Mouse (Mus musculus): ENCODE data around the gene Mmp20. TPM values are rescaled to one million over a fixed set of nuclear protein-coding genes. Genes with fewer than 3 reads are reported as not detected.

Gene Mmp20
- polyA plus RNA-seq, 1 experiment from 2014 or later = not detected

DNA sequence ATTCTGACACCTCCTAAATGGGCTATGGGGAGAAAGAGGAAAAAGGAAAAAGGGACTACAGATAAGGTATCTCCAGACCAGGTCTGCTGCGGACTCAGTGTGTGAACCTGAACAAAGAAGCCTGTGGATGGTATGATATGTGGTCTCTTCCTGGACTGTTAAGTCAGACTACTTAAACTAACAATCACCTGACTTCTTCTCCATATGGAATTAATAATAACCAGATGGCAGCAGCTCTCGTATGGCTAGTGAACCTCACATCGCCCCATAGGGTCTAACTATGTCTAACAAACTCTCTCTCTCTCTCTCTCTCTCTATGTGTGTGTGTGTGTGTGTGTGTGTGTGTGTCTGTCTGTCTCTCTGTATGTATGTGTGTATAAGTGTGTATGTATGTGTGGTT, 65.9 kb downstream of the Mmp20 start:
- Histone ChIP-seq H3K4me1 (replicated peaks) (no peaks in the 10 kb centered on the region), H3K9ac (no peak overlapping the region), H3K9me3 (replicated peaks) (no peaks in the 10 kb centered on the region), H3K4me3 (no peak overlapping the region), H3K27ac (ENCODE audit: poor library complexity, severe bottlenecking) (no peak overlapping the region), H3K36me3 (no peaks in the 10 kb centered on the region), H3K4me2 (no peak overlapping the region), H3K27me3 (replicated peaks) (no peaks in the 10 kb centered on the region)
- ATAC-seq (ENCODE audit: insufficient number of reproducible peaks, low FRiP score) = no peak
- 70% methylated on average over 3 of the region's 3 CpGs for WGBS

DNA sequence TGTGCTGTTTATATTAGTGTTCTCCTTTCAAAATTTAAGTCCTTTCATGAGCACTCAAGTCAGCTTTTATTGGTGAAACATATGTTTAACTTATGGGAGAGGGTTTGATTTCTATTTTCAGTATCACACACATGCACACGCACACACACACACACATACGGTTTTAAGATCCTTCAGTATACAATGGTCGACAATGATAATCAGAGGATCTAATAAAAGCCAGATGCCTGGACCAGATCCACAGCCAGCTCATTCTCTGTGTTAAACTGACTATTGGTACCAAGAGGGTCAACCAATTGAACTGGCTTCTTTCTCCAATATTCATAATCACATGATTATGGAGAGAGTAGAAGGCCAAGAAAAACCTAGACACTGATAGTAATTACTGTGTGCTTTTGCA, 67.6 kb downstream of the Mmp20 start:
- Histone ChIP-seq H3K4me3 (no peak overlapping the region), H3K27me3 (replicated peaks) (no peaks in the 10 kb centered on the region), H3K4me1 (replicated peaks) (no peaks in the 10 kb centered on the region), H3K36me3 (no peaks in the 10 kb centered on the region), H3K9ac (no peak overlapping the region), H3K4me2 (no peak overlapping the region), H3K27ac (ENCODE audit: poor library complexity, severe bottlenecking) (no peak overlapping the region), H3K9me3 (replicated peaks) (no peaks in the 10 kb centered on the region)
- no peak for ATAC-seq (ENCODE audit: insufficient number of reproducible peaks, low FRiP score)
- 84% methylated on average over 3 of the region's 3 CpGs for WGBS

DNA sequence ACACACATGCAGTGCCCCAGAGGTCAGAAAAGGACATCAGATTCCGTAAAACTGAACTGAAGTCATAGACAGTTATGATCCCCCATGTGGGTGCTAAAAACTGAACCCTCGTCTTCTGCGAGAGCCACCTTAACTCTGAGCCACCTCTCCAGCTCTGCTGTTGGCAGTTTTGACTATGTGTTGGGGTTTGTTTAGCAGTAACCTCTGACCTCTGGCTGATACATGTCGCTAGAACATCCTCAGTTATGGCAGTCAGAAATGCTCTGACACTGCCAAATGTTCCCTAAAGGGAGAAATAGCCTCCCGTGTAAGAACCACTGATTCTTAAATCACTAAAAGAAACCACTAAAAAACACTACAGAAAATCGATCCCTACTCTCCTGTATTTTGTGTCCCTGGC, 80.7 kb downstream of the Mmp20 start:
- Histone ChIP-seq H3K4me2 (no peak overlapping the region), H3K4me1 (replicated peaks) (no peaks in the 10 kb centered on the region), H3K27me3 (replicated peaks) (no peaks in the 10 kb centered on the region), H3K36me3 (no peaks in the 10 kb centered on the region), H3K9ac (no peak overlapping the region), H3K27ac (ENCODE audit: poor library complexity, severe bottlenecking) (no peak overlapping the region), H3K9me3 (replicated peaks) (no peaks in the 10 kb centered on the region), H3K4me3 (no peak overlapping the region)
- ATAC-seq (ENCODE audit: insufficient number of reproducible peaks, low FRiP score) = no peak
- 73% methylated on average over 6 of the region's 6 CpGs for WGBS

DNA sequence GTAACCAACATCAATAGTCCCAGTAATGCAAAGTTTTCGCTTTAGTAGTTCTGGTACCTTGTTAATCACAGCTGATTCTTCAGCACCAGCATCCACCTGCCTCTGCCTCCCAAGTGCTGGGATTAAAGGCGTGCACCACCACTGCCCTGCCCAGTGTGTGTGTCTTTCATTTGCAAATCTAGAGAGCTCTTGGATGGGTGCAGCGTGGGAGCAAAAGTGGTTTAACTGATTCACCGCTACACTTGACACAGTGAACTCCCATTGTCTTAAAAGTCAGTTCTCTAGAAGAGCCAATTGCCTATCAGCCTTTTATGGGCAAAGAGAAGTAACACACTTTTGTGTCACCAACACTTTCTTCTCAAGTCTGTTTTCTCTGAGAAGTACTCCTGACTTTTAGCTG, 83.2 kb downstream of the Mmp20 start:
- Histone ChIP-seq H3K9ac (no peak overlapping the region), H3K4me3 (no peak overlapping the region), H3K27ac (ENCODE audit: poor library complexity, severe bottlenecking) (no peak overlapping the region), H3K9me3 (replicated peaks) (no peaks in the 10 kb centered on the region), H3K36me3 (no peaks in the 10 kb centered on the region), H3K4me2 (no peak overlapping the region), H3K27me3 (replicated peaks) (no peaks in the 10 kb centered on the region), H3K4me1 (replicated peaks) (no peaks in the 10 kb centered on the region)
- 70% methylated on average over 4 of the region's 4 CpGs for WGBS
- no peak for ATAC-seq (ENCODE audit: insufficient number of reproducible peaks, low FRiP score)

- Histone ChIP-seq H3K4me2 (no peak overlapping the region), H3K9me3 (replicated peaks) (no peaks in the 10 kb centered on the region), H3K9ac (no peak overlapping the region), H3K36me3 (no peaks in the 10 kb centered on the region), H3K27me3 (replicated peaks) (no peaks in the 10 kb centered on the region), H3K4me3 (no peak overlapping the region), H3K4me1 (replicated peaks) (no peaks in the 10 kb centered on the region), H3K27ac (ENCODE audit: poor library complexity, severe bottlenecking) (no peak overlapping the region)
- no peak for ATAC-seq (ENCODE audit: insufficient number of reproducible peaks, low FRiP score)
- WGBS = 38% methylated on average over 4 of the region's 4 CpGs
Measured at GRCm38 (mm10) chr9:7714062-7714907, 86.3 kb downstream of the Mmp20 start.

DNA sequence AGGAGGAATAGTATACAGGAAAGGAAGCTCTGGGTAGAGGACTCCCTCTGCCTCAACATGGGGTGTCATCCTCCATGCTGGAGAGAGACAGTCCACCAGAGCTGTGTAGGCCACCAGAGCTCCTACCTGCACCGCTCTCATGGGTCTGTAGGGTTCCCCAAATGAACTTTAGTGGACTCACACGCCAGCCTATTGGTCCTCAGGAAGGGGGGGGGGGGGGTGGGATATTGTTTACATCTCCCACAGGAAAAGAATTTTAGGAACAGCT, 86.8 kb downstream of the Mmp20 start:
- no peaks in the 10 kb centered on the region for H3K4me1 ChIP-seq (replicated peaks)
- H3K4me2 ChIP-seq = no peak overlapping the region
- WGBS = 67% methylated on average over 2 of the region's 2 CpGs
- H3K9me3 ChIP-seq (replicated peaks) = no peaks in the 10 kb centered on the region
- no peaks in the 10 kb centered on the region for H3K36me3 ChIP-seq
- H3K4me3 ChIP-seq = no peak overlapping the region
- H3K27ac ChIP-seq (ENCODE audit: poor library complexity, severe bottlenecking) = no peak overlapping the region
- ATAC-seq (ENCODE audit: insufficient number of reproducible peaks, low FRiP score) = no peak
- H3K27me3 ChIP-seq (replicated peaks) = no peaks in the 10 kb centered on the region
- no peak overlapping the region for H3K9ac ChIP-seq

DNA sequence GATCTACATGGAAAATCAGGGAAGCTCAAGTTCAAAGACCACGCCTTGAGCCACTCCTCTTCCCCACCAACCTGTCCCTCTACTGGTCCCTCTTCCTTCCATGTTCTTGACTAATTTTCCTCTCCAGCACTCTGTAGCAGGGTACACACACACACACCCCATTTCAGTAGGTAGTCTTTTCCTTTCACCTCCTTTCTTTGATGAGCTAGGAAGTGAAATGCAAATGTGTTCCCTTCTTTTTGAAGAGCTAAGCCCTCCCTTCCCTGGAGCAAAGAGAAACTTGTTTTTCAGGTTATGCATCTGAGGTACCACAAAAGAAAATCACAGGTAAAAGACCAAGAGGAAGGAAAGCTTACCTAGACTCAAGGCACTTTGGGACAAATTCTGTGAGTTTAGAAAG, 93.5 kb downstream of the Mmp20 start:
- WGBS = 82% methylated on average over 1 of the region's 1 CpGs
- no peak for ATAC-seq (ENCODE audit: insufficient number of reproducible peaks, low FRiP score)
- H3K4me2 ChIP-seq = no peak overlapping the region
- no peaks in the 10 kb centered on the region for H3K27me3 ChIP-seq (replicated peaks)
- no peak overlapping the region for H3K27ac ChIP-seq (ENCODE audit: poor library complexity, severe bottlenecking)
- no peak overlapping the region for H3K9ac ChIP-seq
- H3K4me1 ChIP-seq (replicated peaks) = no peaks in the 10 kb centered on the region
- H3K4me3 ChIP-seq = no peak overlapping the region
- H3K9me3 ChIP-seq (replicated peaks) = no peaks in the 10 kb centered on the region
- no peaks in the 10 kb centered on the region for H3K36me3 ChIP-seq

Other genes with a start within 250 kb of the Mmp20 start
- gene Mmp1b, start 240.2 kb upstream of the Mmp20 start, polyA plus RNA-seq (2016; fragmentation: Nextera tagmentation; extraction: Ambion mirVana) = not detected in 2 replicates
- gene Mmp3, start 182.4 kb upstream of the Mmp20 start, polyA plus RNA-seq (2016; fragmentation: Nextera tagmentation; extraction: Ambion mirVana) = not detected in 2 replicates
- not detected in 2 replicates for gene Mmp10, start 125.9 kb upstream of the Mmp20 start, polyA plus RNA-seq (2016; fragmentation: Nextera tagmentation; extraction: Ambion mirVana)
- gene Mmp8, start 69.8 kb upstream of the Mmp20 start, polyA plus RNA-seq (2016; fragmentation: Nextera tagmentation; extraction: Ambion mirVana) = not detected in 2 replicates
- not detected in 2 replicates for gene Mmp27, start 56.8 kb upstream of the Mmp20 start, polyA plus RNA-seq (2016; fragmentation: Nextera tagmentation; extraction: Ambion mirVana)
- gene Mmp7, start 63.9 kb downstream of the Mmp20 start, polyA plus RNA-seq (2016; fragmentation: Nextera tagmentation; extraction: Ambion mirVana) = not detected in 2 replicates
- 119 and 125 TPM in 2 replicates for gene Tmem123, start 135.8 kb downstream of the Mmp20 start, polyA plus RNA-seq (2016; fragmentation: Nextera tagmentation; extraction: Ambion mirVana)
- 26.0 and 28.2 TPM in 2 replicates for gene Birc2, start 208.8 kb downstream of the Mmp20 start, polyA plus RNA-seq (2016; fragmentation: Nextera tagmentation; extraction: Ambion mirVana)
- 5.8 and 6.0 TPM in 2 replicates for gene Birc3, start 245.0 kb downstream of the Mmp20 start, polyA plus RNA-seq (2016; fragmentation: Nextera tagmentation; extraction: Ambion mirVana)